Mouse (Mus musculus): ENCODE data around the gene Bahd1. TPM values are rescaled to one million over a fixed set of nuclear protein-coding genes. Genes with fewer than 3 reads are reported as not detected.

Bahd1 gene
- total RNA-seq, 2 experiments from 2014 or later: 36.6 to 43.1 TPM

- no peak for DNase-seq (ENCODE audit: low spot score in 2 of 2)
Observed at GRCm38 (mm10) chr2:118897808-118898207, 2.4 kb upstream of the Bahd1 start.

GRCm38 (mm10) chr2:118898771-118899170 lies 1.4 kb upstream of the Bahd1 start:
- DNase-seq (ENCODE audit: low spot score in 2 of 2): no peak

GRCm38 (mm10) chr2:118899306-118899705 lies 871 bp upstream of the Bahd1 start:
- no peak for DNase-seq (ENCODE audit: low spot score in 2 of 2)

GRCm38 (mm10) chr2:118900826-118901140 lies 606 bp downstream of the Bahd1 start:
- DNase-seq (ENCODE audit: low spot score in 2 of 2): no peak

- DNase-seq (ENCODE audit: low spot score in 2 of 2): peak; percentile 97 to 99
Observed at GRCm38 (mm10) chr2:118901175-118902031, 1.2 kb downstream of the Bahd1 start.

- DNase-seq (ENCODE audit: low spot score in 2 of 2): peak; percentile 55 to 61
Observed at GRCm38 (mm10) chr2:118902051-118903025, 2.2 kb downstream of the Bahd1 start.

- DNase-seq (ENCODE audit: low spot score in 2 of 2): no peak
Observed at GRCm38 (mm10) chr2:118903333-118903741, 3.2 kb downstream of the Bahd1 start.

GRCm38 (mm10) chr2:118905433-118906117 lies 5.4 kb downstream of the Bahd1 start:
- DNase-seq (ENCODE audit: low spot score in 2 of 2): no peak

- DNase-seq (ENCODE audit: low spot score in 2 of 2): no peak
Observed at GRCm38 (mm10) chr2:118906118-118906492, 5.9 kb downstream of the Bahd1 start.

GRCm38 (mm10) chr2:118907781-118908180 lies 7.6 kb downstream of the Bahd1 start:
- DNase-seq (ENCODE audit: low spot score in 2 of 2): no peak

- no peak for DNase-seq (ENCODE audit: low spot score in 2 of 2)
Observed at GRCm38 (mm10) chr2:118909151-118909550, 9.0 kb downstream of the Bahd1 start.

GRCm38 (mm10) chr2:118910605-118911278 lies 10.6 kb downstream of the Bahd1 start:
- DNase-seq (ENCODE audit: low spot score in 2 of 2): no peak

- no peak for DNase-seq (ENCODE audit: low spot score in 2 of 2)
Observed at GRCm38 (mm10) chr2:118912706-118913105, 12.5 kb downstream of the Bahd1 start.

GRCm38 (mm10) chr2:118913551-118914276 lies 13.5 kb downstream of the Bahd1 start:
- no peak for DNase-seq (ENCODE audit: low spot score in 2 of 2)

- no peak for DNase-seq (ENCODE audit: low spot score in 2 of 2)
Observed at GRCm38 (mm10) chr2:118914685-118915084, 14.5 kb downstream of the Bahd1 start.

- DNase-seq (ENCODE audit: low spot score in 2 of 2): no peak
Observed at GRCm38 (mm10) chr2:118916436-118916835, 16.3 kb downstream of the Bahd1 start.

- DNase-seq (ENCODE audit: low spot score in 2 of 2): no peak
Observed at GRCm38 (mm10) chr2:118918543-118918942, 18.4 kb downstream of the Bahd1 start.

GRCm38 (mm10) chr2:118920428-118920827 lies 20.3 kb downstream of the Bahd1 start:
- no peak for DNase-seq (ENCODE audit: low spot score in 2 of 2)

- no peak for DNase-seq (ENCODE audit: low spot score in 2 of 2)
Observed at GRCm38 (mm10) chr2:118925952-118926351, 25.8 kb downstream of the Bahd1 start.

GRCm38 (mm10) chr2:118926361-118926997 lies 26.3 kb downstream of the Bahd1 start, which contains the start of gene Chst14:
Chst14 (plus strand) TSS chr2:118926496.
- peak; percentile 51 to 69 for DNase-seq (ENCODE audit: low spot score in 2 of 2)

Measured in layer of hippocampus, postnatal 10 days (tissue).